Mouse (Mus musculus) forebrain, embryonic 15.5 days (tissue): ENCODE data around the gene Rexo4. TPM values are rescaled to one million over a fixed set of nuclear protein-coding genes. Genes with fewer than 3 reads are reported as not detected.

ENCODE experiments used
- ATAC-seq: fragments of 200-750 bp; cut with Nextera tagmentation; replicated peaks from 2 replicates; pipeline ENCODE4 v1.8.0; 2017; ENCODE audit warnings: mild to moderate bottlenecking, moderate TSS enrichment, moderate library complexity
- H3K27ac ChIP-seq: fragments of 300-500 bp; sonication (generic); replicated peaks from 2 replicates; pipeline ENCODE4 v1.5.1; 2015; ENCODE audit warnings: mild to moderate bottlenecking, inconsistent platforms
- H3K27me3 ChIP-seq: fragments of 300-500 bp; sonication (generic); 2 replicates; pipeline ENCODE4 v1.6.1; 2015; ENCODE audit warnings: inconsistent platforms
- H3K36me3 ChIP-seq: fragments of 300-500 bp; sonication (generic); 2 replicates; pipeline ENCODE4 v1.6.1; 2015; ENCODE audit warnings: mild to moderate bottlenecking, inconsistent platforms
- H3K4me1 ChIP-seq: fragments of 300-500 bp; sonication (generic); 2 replicates; pipeline ENCODE4 v1.6.1; 2015; ENCODE audit warnings: inconsistent platforms
- H3K4me2 ChIP-seq: fragments of 300-500 bp; sonication (generic); replicated peaks from 2 replicates; pipeline ENCODE4 v1.6.1; 2015; ENCODE audit warnings: mild to moderate bottlenecking, inconsistent platforms
- H3K4me3 ChIP-seq: fragments of 300-500 bp; sonication (generic); 2 replicates; pipeline ENCODE4 v1.5.1; 2015; ENCODE audit warnings: mild to moderate bottlenecking, inconsistent platforms
- H3K9ac ChIP-seq: fragments of 300-500 bp; sonication (generic); replicated peaks from 2 replicates; pipeline ENCODE4 v1.6.1; 2015; ENCODE audit warnings: mild to moderate bottlenecking, inconsistent platforms
- H3K9me3 ChIP-seq: fragments of 300-500 bp; sonication (generic); 2 replicates; pipeline ENCODE4 v1.6.1; 2016; ENCODE audit warnings: inconsistent platforms
- WGBS: fragments of 180-500 bp; shearing (Covaris S2); methylation state at CpG from one replicate; pipeline ENCODE4 v1.1.7; 2015; ENCODE audit warnings: mixed read lengths; 5-methylcytosine and 5-hydroxymethylcytosine counted together
- polyA plus RNA-seq: library from polyadenylated mRNA; unstranded; fragments of >200 nt; fragmentation: Nextera tagmentation; extraction: Ambion mirVana; gene quantifications from 2 replicates; pipeline ENCODE4 v1.2.1, GENCODE M21; 2015

Rexo4 gene
- 38.4 and 38.8 TPM in 2 replicates for polyA plus RNA-seq

GRCm38 (mm10) chr2:26963923-26964723 is at the start of gene Rexo4:
Rexo4 (minus strand) TSS chr2:26964386.
- peak; percentile 98 for ATAC-seq
- peak within 1 kb of the TSS; percentile 84 for H3K9ac ChIP-seq

GRCm38 (mm10) chr2:27009714-27010244 is 45.6 kb upstream of the Rexo4 start, which contains the start of gene Cacfd1:
Cacfd1 (plus strand) TSS chr2:27009926.
- Histone ChIP-seq H3K4me3 (peak within 1 kb of the TSS; percentile 77), H3K9me3 (no peaks in the 10 kb centered on the region), H3K36me3 (peaks cover 12% of the 10 kb centered on the region), H3K4me1 (peaks cover 26% of the 10 kb centered on the region), H3K27ac (peak within 1 kb of the TSS; percentile 81), H3K9ac (peak within 1 kb of the TSS; percentile 96), H3K27me3 (no peaks in the 10 kb centered on the region), H3K4me2 (peak within 1 kb of the TSS; percentile 61)
- under 1% methylated on average over 43 of the region's 43 CpGs for WGBS
- peak; percentile 95 for ATAC-seq

More at GRCm38 (mm10) chr2:26963923-26964723, at the start of gene Rexo4:
- Histone ChIP-seq H3K4me1 (peaks cover 31% of the 10 kb centered on the region), H3K4me3 (peak within 1 kb of the TSS; percentile 81), H3K36me3 (peaks cover 16% of the 10 kb centered on the region), H3K27ac (peak within 1 kb of the TSS; percentile 98), H3K27me3 (no peaks in the 10 kb centered on the region), H3K9me3 (no peaks in the 10 kb centered on the region), H3K4me2 (peak within 1 kb of the TSS; percentile 86)
- WGBS, result under 1% methylated on average over 50 of the region's 50 CpGs

- H3K4me1 ChIP-seq, result peaks cover 26% of the 10 kb centered on the region
- WGBS, result 69% methylated on average over 7 of the region's 7 CpGs
- no peak overlapping the region for H3K9ac ChIP-seq
- H3K4me3 ChIP-seq, result no peak overlapping the region
- no peaks in the 10 kb centered on the region for H3K9me3 ChIP-seq
- H3K27me3 ChIP-seq, result no peaks in the 10 kb centered on the region
- H3K27ac ChIP-seq, result no peak overlapping the region
- H3K4me2 ChIP-seq, result no peak overlapping the region
- no peaks in the 10 kb centered on the region for H3K36me3 ChIP-seq
- no peak for ATAC-seq
Measured at GRCm38 (mm10) chr2:27007701-27008100, 43.5 kb upstream of the Rexo4 start.

GRCm38 (mm10) chr2:27006255-27006654 is 42.1 kb upstream of the Rexo4 start:
- H3K27me3 ChIP-seq, result no peaks in the 10 kb centered on the region
- no peak overlapping the region for H3K27ac ChIP-seq
- no peak overlapping the region for H3K9ac ChIP-seq
- ATAC-seq, result no peak
- no peaks in the 10 kb centered on the region for H3K36me3 ChIP-seq
- no peak overlapping the region for H3K4me2 ChIP-seq
- H3K4me1 ChIP-seq, result peaks cover 16% of the 10 kb centered on the region
- H3K9me3 ChIP-seq, result no peaks in the 10 kb centered on the region
- WGBS, result 44% methylated on average over 4 of the region's 4 CpGs
- no peak overlapping the region for H3K4me3 ChIP-seq

- H3K9ac ChIP-seq, result no peak overlapping the region
- no peaks in the 10 kb centered on the region for H3K9me3 ChIP-seq
- H3K36me3 ChIP-seq, result no peaks in the 10 kb centered on the region
- ATAC-seq, result no peak
- H3K27me3 ChIP-seq, result no peaks in the 10 kb centered on the region
- WGBS, result 92% methylated on average over 7 of the region's 7 CpGs
- H3K4me1 ChIP-seq, result no peaks in the 10 kb centered on the region
- H3K4me2 ChIP-seq, result no peak overlapping the region
- H3K27ac ChIP-seq, result no peak overlapping the region
- H3K4me3 ChIP-seq, result no peak overlapping the region
Measured at GRCm38 (mm10) chr2:26997993-26998392, 33.8 kb upstream of the Rexo4 start.

DNA sequence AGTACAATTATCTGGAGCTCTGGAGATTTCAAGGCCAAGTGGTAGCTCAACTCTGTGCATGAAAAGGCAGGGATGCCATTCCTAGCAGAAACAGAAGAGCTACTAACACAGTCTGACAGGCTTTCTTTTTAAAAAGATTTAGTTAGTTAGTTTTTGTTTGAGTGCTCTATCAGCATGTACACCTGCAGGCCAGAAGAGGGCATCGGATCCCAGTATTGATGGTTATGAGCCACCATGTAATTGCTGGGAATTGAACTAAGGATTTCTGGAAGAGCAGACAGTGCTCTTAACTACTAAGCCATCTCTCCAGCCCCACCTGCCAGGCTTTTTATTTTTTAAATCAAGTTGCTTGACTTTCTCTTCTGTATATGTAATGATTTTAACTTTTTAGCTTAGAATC is 33.3 kb upstream of the Rexo4 start:
- Histone ChIP-seq H3K36me3 (no peaks in the 10 kb centered on the region), H3K9ac (no peak overlapping the region), H3K4me3 (no peak overlapping the region), H3K27me3 (no peaks in the 10 kb centered on the region), H3K9me3 (no peaks in the 10 kb centered on the region), H3K4me2 (no peak overlapping the region), H3K4me1 (no peaks in the 10 kb centered on the region), H3K27ac (no peak overlapping the region)
- ATAC-seq, result no peak
- 86% methylated on average over 1 of the region's 1 CpGs for WGBS

- no peak overlapping the region for H3K27ac ChIP-seq
- H3K4me3 ChIP-seq, result no peak overlapping the region
- no peak overlapping the region for H3K4me2 ChIP-seq
- no peak overlapping the region for H3K9ac ChIP-seq
- ATAC-seq, result no peak
- WGBS, result 85% methylated on average over 3 of the region's 3 CpGs
- H3K4me1 ChIP-seq, result no peaks in the 10 kb centered on the region
- no peaks in the 10 kb centered on the region for H3K9me3 ChIP-seq
- no peaks in the 10 kb centered on the region for H3K27me3 ChIP-seq
- no peaks in the 10 kb centered on the region for H3K36me3 ChIP-seq
Measured at GRCm38 (mm10) chr2:26993936-26994335, 29.8 kb upstream of the Rexo4 start.

DNA sequence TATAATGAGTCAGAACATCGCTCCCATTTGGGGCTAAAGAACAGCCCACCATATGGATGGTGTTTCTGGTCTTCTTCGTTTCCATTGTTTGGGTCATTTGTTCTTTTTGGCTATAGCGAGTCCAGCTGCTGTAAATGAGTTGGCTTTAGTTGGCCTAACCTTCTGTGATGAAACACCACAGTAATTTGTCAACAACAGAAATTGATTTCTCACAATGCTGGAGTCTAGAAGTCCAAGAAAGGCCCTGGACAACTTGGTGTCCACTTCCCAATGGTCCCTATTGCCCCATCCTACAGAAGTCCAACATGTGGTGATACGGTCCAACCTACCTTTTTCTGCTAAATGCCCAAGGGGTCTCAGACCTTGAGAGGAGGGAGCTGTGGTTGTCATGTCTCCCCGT is 20.5 kb upstream of the Rexo4 start:
- no peaks in the 10 kb centered on the region for H3K27me3 ChIP-seq

DNA sequence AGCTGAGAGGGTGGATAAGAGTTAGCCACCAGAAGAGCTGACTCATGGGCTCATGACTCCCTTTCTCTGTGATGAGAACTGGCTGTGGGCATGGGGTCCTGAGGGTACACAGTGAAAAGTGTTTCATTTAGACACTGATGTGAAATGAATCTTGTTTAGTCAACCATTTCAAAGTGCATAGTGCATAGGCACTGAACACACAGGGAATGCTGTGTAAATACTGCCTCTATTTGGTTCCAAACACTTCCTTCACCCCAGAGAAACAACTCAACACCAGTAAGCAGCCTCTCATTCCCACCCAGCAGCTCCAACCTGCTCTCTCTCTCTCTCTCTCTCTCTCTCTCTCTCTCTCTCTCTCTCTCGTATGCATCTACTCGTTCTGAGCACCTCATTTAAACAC is 20.0 kb upstream of the Rexo4 start:
- no peak for ATAC-seq
- H3K27me3 ChIP-seq, result no peaks in the 10 kb centered on the region
- H3K9me3 ChIP-seq, result no peaks in the 10 kb centered on the region
- H3K4me3 ChIP-seq, result no peak overlapping the region
- H3K36me3 ChIP-seq, result no peaks in the 10 kb centered on the region
- no peak overlapping the region for H3K9ac ChIP-seq
- no peak overlapping the region for H3K27ac ChIP-seq
- WGBS, result 73% methylated on average over 2 of the region's 2 CpGs
- H3K4me2 ChIP-seq, result no peak overlapping the region
- no peaks in the 10 kb centered on the region for H3K4me1 ChIP-seq

More for the DNA sequence above, 20.5 kb upstream of the Rexo4 start:
- H3K4me1 ChIP-seq, result no peaks in the 10 kb centered on the region
- H3K27ac ChIP-seq, result no peak overlapping the region
- no peak overlapping the region for H3K4me3 ChIP-seq
- H3K4me2 ChIP-seq, result no peak overlapping the region
- no peak for ATAC-seq
- no peak overlapping the region for H3K9ac ChIP-seq
- 89% methylated on average over 5 of the region's 5 CpGs for WGBS
- no peaks in the 10 kb centered on the region for H3K9me3 ChIP-seq
- H3K36me3 ChIP-seq, result no peaks in the 10 kb centered on the region

DNA sequence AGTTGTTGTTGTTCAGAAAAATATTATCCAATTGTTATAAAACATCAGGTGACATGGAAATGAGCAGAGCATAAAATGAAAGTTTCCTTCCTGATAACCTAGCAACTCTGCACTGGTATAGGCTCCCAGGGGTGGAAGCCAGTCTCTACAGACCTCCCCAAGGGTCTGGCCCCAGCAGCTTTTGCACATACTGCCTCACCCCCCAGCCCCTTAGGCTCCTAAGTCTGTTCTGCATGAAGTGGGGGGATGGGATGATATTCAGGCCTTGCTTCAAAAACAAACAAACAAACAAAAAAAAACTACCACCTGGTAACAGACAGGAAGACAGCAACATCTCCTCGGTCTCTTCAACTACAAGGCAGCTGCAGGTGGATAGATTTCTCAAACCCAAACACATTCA is 16.2 kb upstream of the Rexo4 start:
- no peaks in the 10 kb centered on the region for H3K36me3 ChIP-seq
- no peak overlapping the region for H3K9ac ChIP-seq
- no peak overlapping the region for H3K4me3 ChIP-seq
- no peaks in the 10 kb centered on the region for H3K9me3 ChIP-seq
- no peaks in the 10 kb centered on the region for H3K4me1 ChIP-seq
- WGBS, result 64% methylated on average over 1 of the region's 1 CpGs
- no peak overlapping the region for H3K27ac ChIP-seq
- ATAC-seq, result no peak
- H3K27me3 ChIP-seq, result no peaks in the 10 kb centered on the region
- H3K4me2 ChIP-seq, result no peak overlapping the region

DNA sequence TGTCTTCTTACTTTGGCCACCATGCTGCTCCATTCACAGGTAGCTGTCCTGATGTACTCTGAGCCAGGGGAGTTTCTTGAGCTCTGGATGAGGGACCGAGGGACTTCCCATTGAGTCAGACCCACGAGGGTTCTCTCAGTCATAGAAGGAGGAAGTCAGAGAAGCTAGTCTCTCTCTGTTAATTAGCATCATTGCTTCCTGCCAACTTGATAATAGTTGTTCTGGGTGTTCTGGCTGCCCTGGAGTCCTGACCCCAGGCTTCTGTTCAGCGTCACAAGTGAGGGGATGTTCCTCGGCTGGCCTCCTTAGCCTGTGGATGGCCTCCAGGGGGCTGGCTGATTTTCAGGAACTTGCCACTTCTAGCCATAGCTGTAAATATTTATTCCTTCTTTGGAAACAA is 9.8 kb upstream of the Rexo4 start:
- no peak overlapping the region for H3K4me2 ChIP-seq

DNA sequence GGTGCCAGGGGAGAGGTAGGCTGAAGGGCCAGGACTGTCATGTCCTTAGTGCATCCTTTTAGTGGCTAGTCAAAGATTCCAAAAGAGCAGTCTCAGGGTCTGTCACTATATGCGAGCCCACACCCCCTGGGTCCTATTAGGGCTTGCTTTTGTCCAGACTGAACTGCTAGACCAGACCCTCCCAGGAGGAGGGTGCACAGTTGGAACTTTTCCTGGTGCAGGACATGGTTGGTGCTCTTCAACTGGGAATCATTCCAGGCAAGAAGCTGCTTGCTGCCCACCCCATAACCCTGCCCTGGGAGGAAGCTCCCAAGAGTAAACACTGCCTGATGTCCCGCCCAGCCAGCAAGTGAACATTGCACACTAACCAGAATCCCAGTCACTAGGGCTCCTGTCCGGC is 8.9 kb upstream of the Rexo4 start, which contains the start of gene Adamts13:
Adamts13 (plus strand) TSS at position 301 of the 400 bp plus-strand sequence.
- no peaks in the 10 kb centered on the region for H3K4me1 ChIP-seq
- no peaks in the 10 kb centered on the region for H3K27me3 ChIP-seq
- no peak within 1 kb of the TSS for H3K4me3 ChIP-seq
- 71% methylated on average over 3 of the region's 3 CpGs for WGBS
- H3K4me2 ChIP-seq, result no peak within 1 kb of the TSS
- no peak within 1 kb of the TSS for H3K9ac ChIP-seq
- no peaks in the 10 kb centered on the region for H3K36me3 ChIP-seq
- no peak for ATAC-seq
- no peak within 1 kb of the TSS for H3K27ac ChIP-seq
- no peaks in the 10 kb centered on the region for H3K9me3 ChIP-seq

More for the DNA sequence above, 9.8 kb upstream of the Rexo4 start:
- no peak overlapping the region for H3K9ac ChIP-seq
- H3K4me1 ChIP-seq, result no peaks in the 10 kb centered on the region
- H3K36me3 ChIP-seq, result no peaks in the 10 kb centered on the region
- 69% methylated on average over 4 of the region's 4 CpGs for WGBS
- no peak overlapping the region for H3K4me3 ChIP-seq
- no peak overlapping the region for H3K27ac ChIP-seq
- no peak for ATAC-seq
- H3K9me3 ChIP-seq, result no peaks in the 10 kb centered on the region
- no peaks in the 10 kb centered on the region for H3K27me3 ChIP-seq
